ENCODE assay signal across 22 mouse cellular contexts in genomic region chr16:66925517-66925916, GRCm38 (mm10).
DNase-seq lines count a peak whose midpoint lies in the region; ATAC-seq and TF ChIP-seq lines count a peak whose summit lies in the region.
"Had no signal": no experiment of that assay in that cellular context is flagged by ENCODE, and none has a peak within 500 bp of the region (broad histone marks: within the 10 kb centered on the region; RNA-seq: fewer than 3 reads in every experiment).

No protein-coding gene starts in this region.

- no peak overlapping the region for H3K4me2 ChIP-seq in hindbrain, embryonic 11.5 days (replicated peaks; ENCODE audit: low read depth, low read length)
- H3K4me2 ChIP-seq in hindbrain, embryonic 16.5 days (ENCODE audit: low read length): no peak overlapping the region
- H3K4me2 ChIP-seq: forebrain, embryonic 15.5 days; heart, embryonic 11.5 days; heart, embryonic 15.5 days had no signal

- peak; percentile 16 for DNase-seq in embryo, embryonic 10 days (ENCODE audit: low spot score)
- no peak for DNase-seq in embryo, embryonic 9.5 days (ENCODE audit: extremely low spot score)
- DNase-seq in hindbrain, embryonic 11.5 days (ENCODE audit: low spot score): peak; percentile 27
- no peak for DNase-seq in left cerebral cortex, adult 2 months (ENCODE audit: extremely low spot score in 1 of 2, low spot score in 2 of 2)
- DNase-seq in left cerebral cortex, adult 9 months (ENCODE audit: low spot score in 2 of 2): no peak
- DNase-seq in mesoderm, embryonic 11.5 days (ENCODE audit: low read depth, low spot score): peak; percentile 12
- DNase-seq in kidney, adult 11 months: no peak
- DNase-seq: adrenal gland, postnatal 14 days; B cell, adult 2 months; cerebellum, adult 2 months; cerebellum, postnatal 10 days; gastrocnemius, postnatal 14 days; heart, adult 2 months; heart, postnatal 14 days had no signal

- intact Hi-C loops in left cerebral cortex, adult 2 months (cut with DNase I): no loop called here

- WGBS in hindbrain, embryonic 11.5 days: 18% methylated on average over 1 of the region's 1 CpGs
- 15% methylated on average over 1 of the region's 1 CpGs for WGBS in hindbrain, embryonic 16.5 days

- no peak overlapping the region for H3K27ac ChIP-seq in hindbrain, embryonic 11.5 days (ENCODE audit: low read depth, low read length)
- H3K27ac ChIP-seq in hindbrain, embryonic 16.5 days (ENCODE audit: low read depth, low read length): no peak overlapping the region
- H3K27ac ChIP-seq in left cerebral cortex, adult 2 months: 0 out of 2 replicates have a peak overlapping the region, but pooled peaks have one; percentile 15
- H3K27ac ChIP-seq: embryonic facial prominence, embryonic 10.5 days; forebrain, embryonic 15.5 days; heart, adult 2 months; heart, embryonic 15.5 days; hindbrain, postnatal 0 days had no signal

- no peak for TF ChIP-seq CTCF in left cerebral cortex, adult 2 months (IDR thresholded peaks at IDR 0.05)

- peak; percentile 69 for ATAC-seq in hindbrain, embryonic 11.5 days (ENCODE audit: low FRiP score)
- ATAC-seq in hindbrain, embryonic 16.5 days: no peak
- ATAC-seq: CD4-positive, CD25-positive, alpha-beta regulatory T cell, adult 4 months; forebrain, embryonic 15.5 days; hindbrain, postnatal 0 days had no signal

- H3K9ac ChIP-seq in hindbrain, embryonic 11.5 days (ENCODE audit: low read depth, low read length): no peak overlapping the region
- no peak overlapping the region for H3K9ac ChIP-seq in hindbrain, embryonic 16.5 days (ENCODE audit: low read depth, low read length)
- H3K9ac ChIP-seq: forebrain, embryonic 15.5 days; heart, embryonic 15.5 days had no signal

- H3K9me3 ChIP-seq in hindbrain, embryonic 11.5 days (ENCODE audit: control insufficient read depth, low read length): no peaks in the 10 kb centered on the region
- no peaks in the 10 kb centered on the region for H3K9me3 ChIP-seq in hindbrain, embryonic 16.5 days (ENCODE audit: control insufficient read depth, low read length)
- H3K9me3 ChIP-seq: embryonic facial prominence, embryonic 10.5 days; forebrain, embryonic 15.5 days; heart, embryonic 15.5 days had no signal

- no peaks in the 10 kb centered on the region for H3K4me1 ChIP-seq in hindbrain, embryonic 11.5 days (replicated peaks; ENCODE audit: control insufficient read depth, insufficient read depth, low read length)
- no peaks in the 10 kb centered on the region for H3K4me1 ChIP-seq in hindbrain, embryonic 16.5 days (ENCODE audit: control insufficient read depth, insufficient read depth, low read depth, low read length)
- H3K4me1 ChIP-seq: embryonic facial prominence, embryonic 10.5 days; heart, embryonic 15.5 days had no signal

- no peak overlapping the region for H3K4me3 ChIP-seq in hindbrain, embryonic 11.5 days (ENCODE audit: low read depth, low read length)
- H3K4me3 ChIP-seq in hindbrain, embryonic 16.5 days (ENCODE audit: low read length): no peak overlapping the region
- H3K4me3 ChIP-seq in left cerebral cortex, adult 2 months: no peak overlapping the region
- H3K4me3 ChIP-seq: embryonic facial prominence, embryonic 10.5 days; forebrain, embryonic 15.5 days; heart, adult 2 months; heart, embryonic 15.5 days had no signal

- H3K36me3 ChIP-seq in hindbrain, embryonic 11.5 days (ENCODE audit: control insufficient read depth, insufficient read depth, low read length): no peaks in the 10 kb centered on the region
- no peaks in the 10 kb centered on the region for H3K36me3 ChIP-seq in hindbrain, embryonic 16.5 days (ENCODE audit: control insufficient read depth, insufficient read depth, low read length)
- H3K36me3 ChIP-seq: embryonic facial prominence, embryonic 10.5 days; forebrain, embryonic 15.5 days; G1E; heart, embryonic 15.5 days had no signal

- H3K27me3 ChIP-seq in hindbrain, embryonic 11.5 days (ENCODE audit: control insufficient read depth, insufficient read depth, low read length): no peaks in the 10 kb centered on the region
- H3K27me3 ChIP-seq in hindbrain, embryonic 16.5 days (replicated peaks; ENCODE audit: control insufficient read depth, insufficient read depth, low read length): no peaks in the 10 kb centered on the region
- H3K27me3 ChIP-seq: forebrain, embryonic 15.5 days; heart, embryonic 15.5 days had no signal

Comparison
In these comparisons a context has a peak if more than half of its experiments do, and no peak if none do; other contexts are left out.
1. DNase-seq: peak in embryo, embryonic 10 days (single experiment), hindbrain, embryonic 11.5 days (single experiment) and mesoderm, embryonic 11.5 days (single experiment); none in embryo, embryonic 9.5 days (single experiment), left cerebral cortex, adult 2 months (0 of 2), left cerebral cortex, adult 9 months (0 of 2) and kidney, adult 11 months (single experiment).